Mouse (Mus musculus) intestine, embryonic 15.5 days (tissue): ENCODE data around the gene Kif13a. TPM values are rescaled to one million over a fixed set of nuclear protein-coding genes. Genes with fewer than 3 reads are reported as not detected.

Experiments used
- ATAC-seq: fragments of 200-750 bp; cut with Nextera tagmentation; 2 replicates; pipeline ENCODE4 v1.8.0; 2017; ENCODE audit warnings: moderate TSS enrichment, moderate library complexity
- H3K27ac ChIP-seq: fragments of 300-500 bp; sonication (generic); 2 replicates; pipeline ENCODE4 v1.5.1; 2015; ENCODE audit warnings: mild to moderate bottlenecking, inconsistent platforms
- H3K27me3 ChIP-seq: fragments of 300-500 bp; sonication (generic); replicated peaks from 2 replicates; pipeline ENCODE4 v1.6.1; 2015; ENCODE audit warnings: inconsistent platforms
- H3K36me3 ChIP-seq: fragments of 300-500 bp; sonication (generic); 2 replicates; pipeline ENCODE4 v1.6.1; 2015; ENCODE audit warnings: inconsistent platforms
- H3K4me1 ChIP-seq: fragments of 300-500 bp; sonication (generic); replicated peaks from 2 replicates; pipeline ENCODE4 v1.6.1; 2015; ENCODE audit warnings: inconsistent platforms
- H3K4me2 ChIP-seq: fragments of 300-500 bp; sonication (generic); replicated peaks from 2 replicates; pipeline ENCODE4 v1.6.1; 2015; ENCODE audit warnings: mild to moderate bottlenecking, inconsistent platforms
- H3K4me3 ChIP-seq: fragments of 300-500 bp; sonication (generic); replicated peaks from 2 replicates; pipeline ENCODE4 v1.5.1; 2015; ENCODE audit warnings: inconsistent platforms
- H3K9ac ChIP-seq: fragments of 300-500 bp; sonication (generic); 2 replicates; pipeline ENCODE4 v1.6.1; 2015; ENCODE audit warnings: inconsistent platforms
- H3K9me3 ChIP-seq: fragments of 300-500 bp; sonication (generic); 2 replicates; pipeline ENCODE4 v1.6.1; 2016; ENCODE audit warnings: inconsistent platforms
- WGBS: fragments of 180-500 bp; shearing (Covaris S2); methylation state at CpG from one replicate; pipeline ENCODE4 v1.1.7; 2015; 5-methylcytosine and 5-hydroxymethylcytosine counted together
- polyA plus RNA-seq: library from polyadenylated mRNA; unstranded; fragments of >200 nt; fragmentation: Nextera tagmentation; extraction: Ambion mirVana; gene quantifications from 2 replicates; pipeline ENCODE4 v1.2.1, GENCODE M21; 2015

The Kif13a gene
- polyA plus RNA-seq, 1 experiment from 2014 or later = 17.0 TPM

DNA sequence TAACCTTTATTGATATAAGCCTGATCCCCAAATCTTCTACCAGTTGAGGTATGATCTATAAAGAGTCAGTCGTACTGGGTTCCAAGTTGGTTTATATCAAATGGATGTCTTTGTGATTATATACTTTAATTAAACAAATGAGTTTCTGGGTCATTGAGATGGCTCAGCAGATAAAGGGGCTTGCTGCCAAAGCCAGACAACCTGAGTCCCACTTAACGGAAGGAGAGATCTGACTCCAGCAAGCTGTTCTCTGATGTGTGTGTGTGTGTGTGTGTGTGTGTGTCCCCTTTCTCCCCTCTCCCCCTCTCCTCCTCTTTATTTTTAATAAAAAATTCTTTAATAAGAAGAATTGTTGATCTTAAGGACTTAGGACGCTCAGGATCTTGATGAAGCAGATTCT lies 86.0 kb downstream of the Kif13a start:
- ATAC-seq = no peak
- no peaks in the 10 kb centered on the region for H3K9me3 ChIP-seq
- H3K4me3 ChIP-seq = no peak overlapping the region
- H3K27me3 ChIP-seq = no peaks in the 10 kb centered on the region
- H3K4me2 ChIP-seq = no peak overlapping the region
- H3K27ac ChIP-seq = no peak overlapping the region
- no peaks in the 10 kb centered on the region for H3K36me3 ChIP-seq
- WGBS = 79% methylated on average over 3 of the region's 3 CpGs
- H3K9ac ChIP-seq = no peak overlapping the region
- no peaks in the 10 kb centered on the region for H3K4me1 ChIP-seq

DNA sequence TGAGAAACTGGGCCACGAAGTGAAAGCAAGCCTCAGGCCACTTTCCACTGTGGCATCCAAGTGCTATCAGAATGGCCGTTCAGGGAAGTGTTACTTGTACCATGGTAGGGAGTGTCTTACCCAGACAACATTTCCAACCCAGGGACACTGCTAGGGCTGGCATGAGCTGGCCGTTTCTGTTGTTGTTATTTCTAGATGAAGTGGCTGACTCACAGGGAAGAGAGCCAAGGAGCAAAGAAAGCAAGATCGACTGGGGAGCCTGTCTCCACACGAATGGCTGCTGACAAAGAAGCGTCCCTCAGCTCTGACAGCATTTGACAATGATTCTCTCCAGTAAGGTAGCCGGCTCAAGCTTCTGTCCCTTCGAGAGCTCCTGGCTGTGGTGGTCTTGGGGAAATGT lies 87.5 kb downstream of the Kif13a start:
- WGBS = 76% methylated on average over 8 of the region's 8 CpGs
- Histone ChIP-seq H3K36me3 (no peaks in the 10 kb centered on the region), H3K9ac (no peak overlapping the region), H3K4me2 (no peak overlapping the region), H3K27ac (no peak overlapping the region), H3K4me1 (no peaks in the 10 kb centered on the region), H3K27me3 (no peaks in the 10 kb centered on the region), H3K9me3 (no peaks in the 10 kb centered on the region), H3K4me3 (no peak overlapping the region)
- ATAC-seq = no peak

GRCm38 (mm10) chr13:46841668-46842067 lies 88.0 kb downstream of the Kif13a start:
- 89% methylated on average over 3 of the region's 3 CpGs for WGBS
- no peak for ATAC-seq
- H3K27ac ChIP-seq = no peak overlapping the region

DNA sequence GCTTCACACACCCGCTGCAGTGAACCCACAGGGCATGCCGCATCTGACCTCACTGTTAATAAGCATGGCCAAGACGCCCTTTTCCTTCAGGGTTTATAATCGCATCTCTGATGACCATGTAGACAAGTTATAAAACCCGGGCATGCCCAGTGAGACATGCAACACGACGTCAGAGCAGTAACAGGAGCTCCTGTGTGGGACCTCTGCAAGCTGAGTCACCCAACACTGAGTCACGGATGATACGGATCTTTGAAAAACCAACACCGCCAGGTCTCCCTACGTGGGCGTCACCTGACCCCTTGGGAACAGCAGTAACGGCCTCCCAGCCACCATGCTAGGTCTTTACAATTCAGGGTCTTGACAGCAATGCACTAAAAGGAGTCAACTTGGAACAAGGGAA lies 89.0 kb downstream of the Kif13a start:
- Histone ChIP-seq H3K36me3 (no peaks in the 10 kb centered on the region), H3K27ac (no peak overlapping the region), H3K9ac (no peak overlapping the region), H3K9me3 (no peaks in the 10 kb centered on the region), H3K4me2 (no peak overlapping the region), H3K4me3 (no peak overlapping the region), H3K4me1 (no peaks in the 10 kb centered on the region), H3K27me3 (no peaks in the 10 kb centered on the region)
- 86% methylated on average over 13 of the region's 13 CpGs for WGBS
- no peak for ATAC-seq

More at GRCm38 (mm10) chr13:46841668-46842067, 88.0 kb downstream of the Kif13a start:
- no peak overlapping the region for H3K4me2 ChIP-seq
- H3K9ac ChIP-seq = no peak overlapping the region
- no peaks in the 10 kb centered on the region for H3K4me1 ChIP-seq
- H3K9me3 ChIP-seq = no peaks in the 10 kb centered on the region
- H3K36me3 ChIP-seq = no peaks in the 10 kb centered on the region
- no peaks in the 10 kb centered on the region for H3K27me3 ChIP-seq
- H3K4me3 ChIP-seq = no peak overlapping the region

DNA sequence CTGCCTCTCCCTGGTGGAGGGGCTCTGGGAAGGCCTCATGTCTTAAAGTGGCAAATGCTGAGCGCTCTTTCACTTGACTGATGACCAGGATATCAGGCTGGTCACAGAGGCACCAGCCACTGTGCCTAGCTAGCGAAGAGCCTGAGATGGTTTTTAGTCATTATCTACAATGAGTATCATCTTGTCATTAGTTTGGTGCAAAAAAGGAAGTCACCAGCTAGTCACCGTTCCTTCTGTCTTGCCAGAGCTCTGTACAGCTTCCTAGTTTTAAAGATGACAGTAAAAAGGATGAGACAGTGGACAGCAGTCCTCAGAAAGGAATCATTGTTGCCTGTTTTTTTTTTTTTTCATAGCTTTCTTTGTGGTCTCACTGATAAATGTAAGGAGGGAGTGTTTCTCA lies 90.4 kb downstream of the Kif13a start:
- H3K27ac ChIP-seq = no peak overlapping the region
- no peaks in the 10 kb centered on the region for H3K27me3 ChIP-seq
- WGBS = 93% methylated on average over 3 of the region's 3 CpGs
- ATAC-seq = no peak
- no peak overlapping the region for H3K4me3 ChIP-seq
- no peak overlapping the region for H3K9ac ChIP-seq
- H3K36me3 ChIP-seq = no peaks in the 10 kb centered on the region
- no peaks in the 10 kb centered on the region for H3K9me3 ChIP-seq
- no peaks in the 10 kb centered on the region for H3K4me1 ChIP-seq
- H3K4me2 ChIP-seq = no peak overlapping the region

DNA sequence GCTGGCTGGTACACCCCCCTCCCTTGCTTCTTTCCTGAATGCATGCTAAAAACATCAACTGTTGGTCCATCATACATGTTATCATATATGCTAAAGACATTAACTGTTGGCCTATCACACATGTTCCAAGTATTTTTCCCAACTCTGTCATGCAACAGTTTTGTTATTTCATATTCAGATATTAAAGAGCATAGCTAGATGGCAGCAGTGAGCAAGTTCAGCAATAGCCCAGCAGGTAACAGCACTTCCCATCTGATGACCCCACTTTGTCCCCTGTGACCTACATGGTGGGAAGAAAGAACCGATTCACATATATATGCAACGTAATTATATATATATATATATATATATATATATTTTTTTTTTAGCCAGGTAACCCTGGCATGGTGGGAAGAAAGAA lies 91.1 kb downstream of the Kif13a start:
- Histone ChIP-seq H3K9me3 (no peaks in the 10 kb centered on the region), H3K9ac (no peak overlapping the region), H3K27me3 (no peaks in the 10 kb centered on the region), H3K4me1 (no peaks in the 10 kb centered on the region), H3K4me3 (no peak overlapping the region), H3K36me3 (no peaks in the 10 kb centered on the region), H3K27ac (no peak overlapping the region), H3K4me2 (no peak overlapping the region)
- no peak for ATAC-seq
- 45% methylated on average over 2 of the region's 2 CpGs for WGBS

DNA sequence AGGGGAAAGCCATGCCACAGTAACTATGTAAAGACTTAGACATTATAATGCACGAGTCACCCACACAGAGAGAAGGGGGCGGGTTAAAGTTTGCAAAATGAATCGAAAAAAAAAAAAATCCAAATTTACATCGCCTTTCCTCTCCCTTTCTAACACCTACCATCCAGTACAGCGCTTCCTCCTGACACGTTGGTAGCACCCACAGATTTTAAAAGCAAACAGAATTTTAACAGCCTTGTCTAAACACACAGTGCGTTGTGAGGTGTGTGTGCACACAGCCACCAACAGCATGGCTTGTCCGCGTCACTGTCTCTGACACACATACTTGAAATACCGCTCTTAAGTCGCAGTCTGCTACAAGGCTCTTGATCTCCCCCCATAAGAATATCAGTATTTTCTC lies 94.3 kb downstream of the Kif13a start:
- Histone ChIP-seq H3K4me1 (no peaks in the 10 kb centered on the region), H3K9ac (no peak overlapping the region), H3K27ac (no peak overlapping the region), H3K4me3 (no peak overlapping the region), H3K4me2 (no peak overlapping the region), H3K27me3 (no peaks in the 10 kb centered on the region), H3K36me3 (peaks cover 9% of the 10 kb centered on the region), H3K9me3 (no peaks in the 10 kb centered on the region)
- WGBS = 92% methylated on average over 11 of the region's 11 CpGs
- ATAC-seq = no peak

- no peaks in the 10 kb centered on the region for H3K9me3 ChIP-seq
- H3K4me1 ChIP-seq = no peaks in the 10 kb centered on the region
- no peak overlapping the region for H3K9ac ChIP-seq
- peaks cover 10% of the 10 kb centered on the region for H3K36me3 ChIP-seq
- no peak overlapping the region for H3K4me3 ChIP-seq
- no peak overlapping the region for H3K27ac ChIP-seq
- H3K27me3 ChIP-seq = no peaks in the 10 kb centered on the region
- WGBS = 92% methylated on average over 10 of the region's 10 CpGs
- H3K4me2 ChIP-seq = no peak overlapping the region
- ATAC-seq = no peak
Measured at GRCm38 (mm10) chr13:46834805-46835204, 94.9 kb downstream of the Kif13a start.

GRCm38 (mm10) chr13:46833586-46833985 lies 96.1 kb downstream of the Kif13a start:
- WGBS = 92% methylated on average over 5 of the region's 5 CpGs
- no peaks in the 10 kb centered on the region for H3K27me3 ChIP-seq
- no peak for ATAC-seq
- no peaks in the 10 kb centered on the region for H3K9me3 ChIP-seq
- H3K9ac ChIP-seq = no peak overlapping the region
- H3K4me2 ChIP-seq = no peak overlapping the region
- no peak overlapping the region for H3K4me3 ChIP-seq
- H3K4me1 ChIP-seq = no peaks in the 10 kb centered on the region
- peaks cover 13% of the 10 kb centered on the region for H3K36me3 ChIP-seq
- no peak overlapping the region for H3K27ac ChIP-seq

- H3K27ac ChIP-seq = no peak overlapping the region
- no peaks in the 10 kb centered on the region for H3K27me3 ChIP-seq
- H3K36me3 ChIP-seq = peaks cover 13% of the 10 kb centered on the region
- H3K4me3 ChIP-seq = no peak overlapping the region
- WGBS = 74% methylated on average over 3 of the region's 3 CpGs
- H3K4me2 ChIP-seq = no peak overlapping the region
- ATAC-seq = no peak
- H3K9me3 ChIP-seq = no peaks in the 10 kb centered on the region
- H3K4me1 ChIP-seq = no peaks in the 10 kb centered on the region
- H3K9ac ChIP-seq = no peak overlapping the region
Measured at GRCm38 (mm10) chr13:46832956-46833355, 96.7 kb downstream of the Kif13a start.

DNA sequence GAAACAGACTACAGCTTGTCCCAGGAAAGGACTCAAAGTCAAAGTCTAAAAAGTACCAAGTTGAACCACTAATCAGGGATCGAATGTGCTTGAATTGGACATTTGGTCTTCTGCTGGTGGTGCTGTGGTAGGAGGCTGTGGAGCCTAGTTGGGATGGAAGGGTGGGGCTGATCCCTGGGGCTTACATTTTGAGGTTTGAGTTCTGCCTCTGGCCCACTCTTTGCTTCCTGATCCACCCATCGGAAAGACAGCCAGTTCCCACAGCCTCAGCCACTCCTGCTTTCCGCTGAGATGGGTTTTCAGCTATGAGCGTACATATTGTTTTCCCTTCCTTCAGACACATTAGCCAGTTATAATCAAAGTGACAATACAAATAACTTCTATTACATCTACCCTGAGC lies 106.4 kb downstream of the Kif13a start:
- no peak for ATAC-seq
- Histone ChIP-seq H3K4me3 (no peak overlapping the region), H3K36me3 (peaks cover 10% of the 10 kb centered on the region), H3K27ac (no peak overlapping the region), H3K9ac (no peak overlapping the region), H3K4me2 (no peak overlapping the region), H3K9me3 (no peaks in the 10 kb centered on the region), H3K4me1 (peaks cover 7% of the 10 kb centered on the region; the same call in 1 of the 2 replicates), H3K27me3 (no peaks in the 10 kb centered on the region)
- WGBS = 95% methylated on average over 4 of the region's 4 CpGs

- 81% methylated on average over 8 of the region's 8 CpGs for WGBS
- no peak for ATAC-seq
- Histone ChIP-seq H3K9me3 (no peaks in the 10 kb centered on the region), H3K4me2 (no peak overlapping the region), H3K36me3 (peaks cover 10% of the 10 kb centered on the region), H3K27me3 (no peaks in the 10 kb centered on the region), H3K4me3 (no peak overlapping the region), H3K27ac (no peak overlapping the region), H3K4me1 (peaks cover 7% of the 10 kb centered on the region; the same call in 1 of the 2 replicates), H3K9ac (no peak overlapping the region)
Measured at GRCm38 (mm10) chr13:46822200-46822599, 107.5 kb downstream of the Kif13a start.

GRCm38 (mm10) chr13:46819729-46820223 lies 109.9 kb downstream of the Kif13a start:
- Histone ChIP-seq H3K4me1 (peaks cover 7% of the 10 kb centered on the region; the same call in 1 of the 2 replicates), H3K4me2 (no peak overlapping the region), H3K36me3 (peaks cover 10% of the 10 kb centered on the region), H3K4me3 (no peak overlapping the region), H3K27ac (no peak overlapping the region), H3K9ac (no peak overlapping the region), H3K9me3 (no peaks in the 10 kb centered on the region), H3K27me3 (no peaks in the 10 kb centered on the region)
- ATAC-seq = no peak
- 56% methylated on average over 13 of the region's 13 CpGs for WGBS
